Mouse (Mus musculus) kidney, embryonic 15.5 days (tissue): Measurements from ENCODE around the gene Ggt7. TPM values are rescaled to one million over a fixed set of nuclear protein-coding genes. Genes with fewer than 3 reads are reported as not detected.

Experiments
- ATAC-seq: fragments of 200-750 bp; cut with Nextera tagmentation; replicated peaks from 2 replicates; pipeline ENCODE4 v1.8.0; 2017; ENCODE audit warnings: moderate TSS enrichment; ENCODE audit not compliant: low FRiP score
- H3K27ac ChIP-seq: fragments of 300-500 bp; sonication (generic); 2 replicates; pipeline ENCODE4 v1.5.1; 2015; ENCODE audit warnings: mild to moderate bottlenecking, inconsistent platforms
- H3K27me3 ChIP-seq: fragments of 300-500 bp; sonication (generic); 2 replicates; pipeline ENCODE4 v1.6.1; 2015; ENCODE audit warnings: inconsistent platforms
- H3K36me3 ChIP-seq: fragments of 300-500 bp; sonication (generic); 2 replicates; pipeline ENCODE4 v1.6.1; 2015; ENCODE audit warnings: inconsistent platforms
- H3K4me1 ChIP-seq: fragments of 300-500 bp; sonication (generic); 2 replicates; pipeline ENCODE4 v1.6.1; 2015; ENCODE audit warnings: inconsistent platforms
- H3K4me2 ChIP-seq: fragments of 300-500 bp; sonication (generic); 2 replicates; pipeline ENCODE4 v1.6.1; 2015; ENCODE audit warnings: moderate library complexity, mild to moderate bottlenecking, inconsistent platforms
- H3K4me3 ChIP-seq: fragments of 300-500 bp; sonication (generic); replicated peaks from 2 replicates; pipeline ENCODE4 v1.5.1; 2015; ENCODE audit warnings: mild to moderate bottlenecking, inconsistent platforms
- H3K9ac ChIP-seq: fragments of 300-500 bp; sonication (generic); 2 replicates; pipeline ENCODE4 v1.6.1; 2015; ENCODE audit warnings: mild to moderate bottlenecking, inconsistent platforms
- H3K9me3 ChIP-seq: fragments of 300-500 bp; sonication (generic); replicated peaks from 2 replicates; pipeline ENCODE4 v1.6.1; 2016; ENCODE audit warnings: inconsistent platforms
- WGBS: fragments of 180-500 bp; shearing (Covaris S2); methylation state at CpG from one replicate; pipeline ENCODE4 v1.1.7; 2015; ENCODE audit warnings: mixed read lengths; 5-methylcytosine and 5-hydroxymethylcytosine counted together
- polyA plus RNA-seq: library from polyadenylated mRNA; unstranded; fragments of >200 nt; fragmentation: Nextera tagmentation; extraction: Ambion mirVana; gene quantifications from 2 replicates; pipeline ENCODE4 v1.2.1, GENCODE M21; 2015

Ggt7 gene
- polyA plus RNA-seq, 1 experiment from 2014 or later, result 4.5 TPM

GRCm38 (mm10) chr2:155442916-155443315 is 75.1 kb downstream of the Ggt7 start:
- 89% methylated on average over 4 of the region's 4 CpGs for WGBS
- no peaks in the 10 kb centered on the region for H3K9me3 ChIP-seq
- no peak overlapping the region for H3K9ac ChIP-seq
- H3K4me2 ChIP-seq, result no peak overlapping the region
- no peak overlapping the region for H3K4me3 ChIP-seq
- no peak for ATAC-seq
- no peaks in the 10 kb centered on the region for H3K27me3 ChIP-seq
- 0 out of 2 replicates have a peak, but pooled peaks cover 4% of the 10 kb centered on the region for H3K4me1 ChIP-seq
- no peak overlapping the region for H3K27ac ChIP-seq
- peaks cover under 1% of the 10 kb centered on the region; the same call in 1 of the 2 replicates for H3K36me3 ChIP-seq

Other genes starting within 250 kb of the Ggt7 start
- gene Map1lc3a, start 241.9 kb downstream of the Ggt7 start, polyA plus RNA-seq, result 136 and 154 TPM in 2 replicates
- 59.1 and 62.7 TPM in 2 replicates for gene Pigu, start 160.8 kb downstream of the Ggt7 start, polyA plus RNA-seq
- gene Trp53inp2, start 137.2 kb downstream of the Ggt7 start, polyA plus RNA-seq, result 23.5 and 25.7 TPM in 2 replicates
- gene Ncoa6, start 44.3 kb downstream of the Ggt7 start, polyA plus RNA-seq, result 18.0 and 19.3 TPM in 2 replicates
- gene Acss2, start 289 bp downstream of the Ggt7 start, polyA plus RNA-seq, result 12.5 and 13.0 TPM in 2 replicates
- 40.1 and 45.0 TPM in 2 replicates for gene Gss, start 74.6 kb upstream of the Ggt7 start, polyA plus RNA-seq
- gene Myh7b, start 93.0 kb upstream of the Ggt7 start, polyA plus RNA-seq, result 0.93 and 1.7 TPM in 2 replicates
- 123 and 138 TPM in 2 replicates for gene Trpc4ap, start 174.1 kb upstream of the Ggt7 start, polyA plus RNA-seq
- gene Edem2, start 211.2 kb upstream of the Ggt7 start, polyA plus RNA-seq, result 36.1 and 39.0 TPM in 2 replicates
- not detected in 2 replicates for gene Gm17581, start 217.6 kb upstream of the Ggt7 start, polyA plus RNA-seq
- 11.1 and 12.3 TPM in 2 replicates for gene Procr, start 232.9 kb upstream of the Ggt7 start, polyA plus RNA-seq